Mouse (Mus musculus): ENCODE measurements around the gene Ankrd65.
"Not testable (repeated sequence)": the region's sequence is repeated elsewhere in the genome, so short reads cannot be mapped to it uniquely, and the experiment has no call there.

Gene Ankrd65

DNA sequence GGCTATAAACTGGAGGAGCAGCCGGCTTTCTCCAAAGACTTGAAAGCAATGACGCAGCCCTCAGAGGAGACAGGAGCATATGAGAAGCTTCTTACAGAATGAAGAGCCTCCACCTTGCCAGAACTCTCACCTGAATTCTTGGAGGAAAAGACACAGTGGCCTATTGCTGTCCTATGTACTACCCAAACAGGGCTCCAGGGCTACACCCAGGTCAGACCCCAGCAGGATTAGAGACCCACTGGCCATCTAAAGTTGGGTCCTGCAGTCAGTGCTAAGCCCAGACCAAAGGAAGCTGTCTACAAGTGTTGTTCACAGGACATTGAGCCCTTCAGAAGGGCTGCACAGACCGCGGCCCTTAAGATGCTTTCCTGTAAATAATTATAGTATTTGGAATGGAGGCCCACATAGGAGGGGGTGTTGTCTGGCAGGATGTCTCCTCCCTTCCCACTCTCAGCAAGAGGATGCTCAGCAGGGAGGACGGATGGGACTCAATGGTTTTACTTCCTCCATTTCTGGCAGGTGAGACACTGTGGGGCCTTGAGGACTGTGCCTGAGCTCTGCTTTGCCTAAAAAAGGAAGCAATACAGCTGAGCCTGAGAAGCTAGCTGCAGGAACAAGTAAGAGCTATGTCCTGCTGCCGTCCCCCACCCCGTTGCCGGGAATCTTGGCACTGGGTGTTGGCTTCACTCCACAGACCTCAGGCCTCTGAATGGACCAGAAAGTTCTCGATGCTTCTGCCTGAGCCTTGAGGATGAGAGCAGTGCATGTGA is 15.1 kb upstream of the Ankrd65 start:
- no peak for DNase-seq (ENCODE audit: low read depth, low spot score)

DNA sequence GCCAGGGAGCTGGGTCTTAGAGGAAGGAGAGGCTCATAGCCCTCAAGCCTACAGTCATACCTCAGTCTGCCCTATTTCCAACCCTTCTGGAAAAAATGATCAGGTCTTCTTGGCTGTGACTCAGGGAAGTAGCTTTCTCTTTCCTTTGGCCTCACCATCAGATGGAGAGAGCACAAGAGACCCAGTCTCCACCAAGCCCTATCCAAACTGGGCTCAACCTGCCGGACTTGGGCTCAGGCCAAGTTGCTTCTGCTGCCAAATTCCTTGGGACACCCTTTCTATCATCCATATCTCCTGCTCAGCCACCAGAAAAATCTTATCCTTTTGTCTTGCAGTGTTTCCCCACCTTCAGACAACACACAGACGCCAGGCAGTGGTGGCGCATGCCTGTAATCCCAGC is 14.4 kb upstream of the Ankrd65 start:
- no peak for DNase-seq (ENCODE audit: low read depth, low spot score)

GRCm38 (mm10) chr4:155776704-155777335 is 13.4 kb upstream of the Ankrd65 start:
- DNase-seq (ENCODE audit: low read depth, low spot score) = no peak

DNA sequence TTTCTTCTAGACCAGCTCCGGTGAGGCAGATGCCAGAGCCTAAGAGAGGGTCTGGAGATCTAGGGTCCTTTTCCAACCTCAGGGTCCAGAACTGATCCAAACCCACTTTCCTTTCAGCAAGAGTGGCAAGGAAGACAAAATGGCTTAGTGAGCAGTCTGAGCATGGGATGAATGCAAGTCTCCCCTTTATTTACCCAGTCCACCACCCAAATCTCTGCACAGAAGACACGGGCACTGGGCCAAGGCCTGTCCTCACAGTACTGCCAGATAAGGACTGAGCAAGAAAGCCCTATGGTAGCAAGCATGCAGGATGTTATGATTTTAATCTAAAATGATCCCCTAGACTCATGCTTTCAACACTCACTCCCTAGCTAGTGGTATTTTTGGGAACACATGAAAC is 12.4 kb upstream of the Ankrd65 start:
- DNase-seq (ENCODE audit: low read depth, low spot score) = no peak

DNA sequence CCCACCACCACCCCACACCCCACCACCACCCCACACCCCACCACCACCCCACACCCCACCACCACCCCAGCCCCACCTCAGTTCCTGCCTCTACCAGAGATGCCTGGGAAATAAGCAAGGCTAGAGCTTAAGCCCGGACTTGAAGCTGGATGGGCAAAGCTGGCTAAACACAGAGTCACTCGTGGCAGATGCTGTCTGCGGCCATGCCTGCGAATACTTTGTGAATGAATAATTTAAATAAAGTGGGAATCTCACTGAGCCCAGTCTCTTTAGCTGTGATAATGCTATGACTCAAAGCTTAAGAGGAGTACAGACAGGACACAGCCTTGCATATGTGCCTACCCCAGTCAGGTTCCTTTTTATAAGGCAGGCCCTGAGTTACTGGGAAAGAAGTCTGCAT is 10.7 kb upstream of the Ankrd65 start:
- no peak for DNase-seq (ENCODE audit: low read depth, low spot score)

GRCm38 (mm10) chr4:155780895-155781294 is 9.3 kb upstream of the Ankrd65 start:
- no peak for DNase-seq (ENCODE audit: low read depth, low spot score)

- no peak for DNase-seq (ENCODE audit: low read depth, low spot score)
Measured at GRCm38 (mm10) chr4:155783486-155784080, 6.7 kb upstream of the Ankrd65 start.

- DNase-seq (ENCODE audit: low read depth, low spot score) = peak; percentile 56
Measured at GRCm38 (mm10) chr4:155784081-155784701, 6.0 kb upstream of the Ankrd65 start.

DNA sequence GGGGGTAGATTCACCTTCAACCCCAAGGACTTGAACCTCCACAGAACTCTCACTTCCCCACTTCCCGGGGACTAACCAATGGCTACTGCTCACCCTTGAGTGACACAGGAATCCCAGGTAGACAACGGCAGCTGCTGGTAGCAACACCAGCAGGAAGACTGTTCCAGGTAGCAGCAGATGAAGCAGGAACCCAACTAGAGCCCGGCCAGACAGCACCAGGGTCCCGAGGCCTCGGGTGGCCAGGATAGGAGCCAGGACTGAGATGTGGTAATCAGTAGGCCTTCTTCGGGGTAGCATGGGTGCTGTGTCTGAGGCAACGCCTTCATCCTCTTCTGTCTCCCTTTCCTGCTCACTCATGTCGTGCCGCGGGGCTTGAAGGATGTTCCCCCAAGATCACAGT is 5.0 kb upstream of the Ankrd65 start:
- no peak for DNase-seq (ENCODE audit: low read depth, low spot score)

- no peak for DNase-seq (ENCODE audit: low read depth, low spot score)
Measured at GRCm38 (mm10) chr4:155785819-155786218, 4.4 kb upstream of the Ankrd65 start, which contains the start of gene Tmem88b. Tmem88b (minus strand) TSS chr4:155785874.

DNA sequence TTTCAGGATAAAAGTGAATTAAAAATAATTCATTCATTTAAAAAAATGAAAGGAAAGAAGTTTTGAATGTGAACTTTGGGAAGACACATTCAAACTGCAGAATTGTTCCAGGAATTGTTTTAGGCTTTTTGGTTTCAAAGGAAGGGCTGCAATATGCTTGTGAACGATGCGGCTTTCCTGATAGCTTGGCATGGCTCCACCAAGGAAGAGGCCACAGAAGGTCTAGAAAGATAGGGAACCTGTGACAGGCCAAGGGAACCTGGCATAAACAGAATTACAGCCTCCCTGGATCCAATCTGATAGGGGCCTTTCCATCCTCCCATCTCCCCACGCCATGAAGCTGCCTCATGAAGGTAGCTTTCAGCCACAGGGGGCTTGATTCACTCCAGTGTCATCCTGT is 1.9 kb upstream of the Ankrd65 start:
- DNase-seq (ENCODE audit: low read depth, low spot score) = no peak

GRCm38 (mm10) chr4:155788833-155789232 is 1.4 kb upstream of the Ankrd65 start:
- DNase-seq (ENCODE audit: low read depth, low spot score) = not testable (repeated sequence)

DNA sequence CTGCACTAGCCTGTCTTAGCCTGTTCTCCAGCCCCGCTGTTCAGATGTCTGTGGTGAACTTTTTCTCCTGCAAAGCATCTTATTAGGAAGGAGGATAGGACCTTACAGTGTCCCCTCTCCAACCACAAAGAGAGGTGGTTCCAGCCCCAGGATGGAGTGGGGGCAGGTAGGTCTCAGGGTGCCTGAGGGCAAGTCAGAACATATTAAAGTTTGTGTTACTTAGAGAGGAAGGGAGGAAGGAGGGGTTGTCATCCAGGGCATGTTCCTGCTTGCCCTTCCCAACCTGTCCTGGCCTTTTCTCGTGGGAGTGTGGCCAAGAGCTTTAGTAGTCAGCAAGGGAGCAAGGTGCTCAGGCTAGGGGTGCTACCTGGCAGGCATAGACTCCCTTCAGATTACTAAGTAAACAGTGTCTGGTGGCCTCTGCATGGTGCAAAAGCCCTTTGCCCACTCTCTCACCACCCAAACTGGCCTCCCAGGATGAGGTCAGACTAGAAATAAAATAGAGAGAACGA is 467 bp downstream of the Ankrd65 start:
- DNase-seq (ENCODE audit: low read depth, low spot score) = no peak

DNA sequence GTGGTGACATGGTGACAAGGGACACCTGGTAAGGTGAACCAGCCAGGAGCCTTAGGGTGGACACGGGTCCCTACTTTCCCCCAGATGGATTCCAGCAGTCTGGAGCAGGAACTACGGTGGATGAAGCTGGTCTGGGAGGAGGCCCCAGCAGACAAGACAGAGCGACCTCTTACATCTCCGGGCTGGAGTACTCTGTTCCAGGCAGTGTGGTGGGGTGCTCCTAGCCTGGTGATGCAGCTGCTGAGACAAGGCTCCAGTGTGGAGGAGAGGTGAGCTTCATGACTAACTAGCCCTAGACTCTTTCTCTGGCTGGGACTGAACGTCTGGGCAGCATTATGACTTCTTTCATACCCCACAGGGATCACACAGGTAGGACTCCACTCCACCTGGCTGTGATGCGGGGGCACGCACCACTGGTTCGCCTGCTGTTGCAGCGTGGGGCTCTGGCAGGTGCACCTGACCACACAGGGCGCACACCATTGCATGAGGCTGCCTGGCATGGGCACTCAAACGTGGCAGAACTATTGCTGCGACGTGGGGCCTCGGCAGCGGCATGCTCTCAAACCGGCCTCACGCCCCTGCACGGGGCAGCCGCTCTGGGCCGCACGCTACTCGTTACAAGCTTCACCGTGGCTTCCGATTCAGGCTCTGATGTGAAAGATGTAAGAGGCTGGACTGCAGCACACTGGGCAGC is 1.1 kb downstream of the Ankrd65 start:
- no peak for DNase-seq (ENCODE audit: low read depth, low spot score)

DNA sequence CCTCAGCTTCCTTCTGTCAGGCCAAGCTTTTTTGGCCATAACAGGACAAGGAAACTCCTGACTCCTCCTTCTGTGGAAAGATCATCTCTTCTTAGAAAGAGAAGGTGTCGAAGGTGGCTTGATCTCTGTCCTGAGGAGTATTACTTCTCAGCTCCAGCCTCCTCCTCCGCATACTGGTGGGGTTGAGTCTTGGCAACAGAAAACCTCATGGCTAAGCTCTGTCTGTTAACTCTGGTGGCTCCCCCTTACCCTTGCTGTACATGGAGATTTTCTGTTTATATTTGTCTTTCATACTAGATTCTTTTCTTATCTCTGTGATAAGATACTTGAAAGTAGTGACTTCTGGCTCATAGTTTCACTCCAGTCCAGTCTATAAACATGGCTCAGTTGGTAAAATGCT is 3.5 kb downstream of the Ankrd65 start:
- DNase-seq (ENCODE audit: low read depth, low spot score) = no peak

DNA sequence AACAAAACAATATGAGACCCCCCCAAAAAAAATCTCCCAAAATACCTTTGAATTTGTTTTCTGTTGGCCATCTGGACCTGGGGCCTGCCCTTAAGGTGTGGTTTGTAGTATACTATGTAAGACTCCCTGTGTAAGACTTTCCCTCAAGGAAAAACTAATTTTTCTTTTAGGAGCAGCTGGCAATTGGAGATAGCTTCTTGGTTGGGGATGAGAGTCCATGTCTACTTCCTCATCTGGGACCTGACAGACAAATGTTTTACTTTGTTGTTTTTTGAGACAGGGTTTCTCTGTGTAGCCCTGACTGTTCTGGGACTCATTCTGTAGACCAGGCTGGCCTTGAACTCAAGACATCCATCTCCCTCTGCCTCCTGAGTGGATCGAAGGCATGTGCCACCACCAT is 11.8 kb downstream of the Ankrd65 start:
- no peak for DNase-seq (ENCODE audit: low read depth, low spot score)

GRCm38 (mm10) chr4:155802741-155803339 is 12.6 kb downstream of the Ankrd65 start, which contains the start of gene Mrpl20:
Mrpl20 (plus strand) TSS chr4:155802878.
- no peak for DNase-seq (ENCODE audit: low read depth, low spot score)

DNA sequence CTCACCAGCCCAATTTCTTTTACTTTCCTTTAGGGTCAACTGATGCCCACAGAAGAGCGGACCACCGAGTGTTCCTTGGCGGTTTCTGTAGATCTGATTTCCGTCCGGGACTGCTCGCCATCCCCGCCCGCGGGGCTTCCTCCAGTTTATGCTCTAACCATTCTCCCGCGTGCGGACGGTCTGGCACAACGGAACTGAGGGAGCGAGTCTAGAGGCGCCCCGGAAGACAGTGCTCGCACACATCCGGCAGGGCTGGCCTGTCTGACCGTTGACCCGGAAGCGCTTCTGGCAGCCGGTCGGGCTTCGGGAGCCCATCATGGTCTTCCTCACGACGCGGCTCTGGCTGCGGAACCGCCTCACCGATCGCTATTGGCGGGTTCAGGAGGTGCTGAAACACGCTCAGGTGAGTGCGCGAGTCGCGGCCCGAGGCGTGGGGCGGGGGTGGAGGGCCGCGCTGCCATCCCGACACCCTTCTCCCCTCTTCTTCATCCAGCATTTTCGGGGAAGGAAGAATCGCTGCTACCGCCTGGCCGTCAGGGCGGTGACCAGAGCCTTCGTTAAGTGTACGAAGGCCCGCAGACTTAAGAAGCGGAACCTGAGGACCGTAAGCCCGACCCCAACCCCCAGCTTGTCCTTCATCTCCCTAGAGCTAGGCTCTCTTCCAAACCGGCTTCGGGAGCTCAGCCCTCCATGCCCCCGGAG is 13.3 kb downstream of the Ankrd65 start:
- DNase-seq (ENCODE audit: low read depth, low spot score) = peak; percentile 91

GRCm38 (mm10) chr4:155807841-155808240 is 17.6 kb downstream of the Ankrd65 start:
- DNase-seq (ENCODE audit: low read depth, low spot score) = no peak

GRCm38 (mm10) chr4:155811929-155812664 is 21.9 kb downstream of the Ankrd65 start, which contains the start of gene Ccnl2:
Ccnl2 (plus strand) TSS chr4:155812489.
- DNase-seq (ENCODE audit: low read depth, low spot score) = peak; percentile 90

Data from retina, adult 2 months (tissue).